Mouse (Mus musculus): Measurements from ENCODE around the gene Ptprj. TPM values are rescaled to one million over a fixed set of nuclear protein-coding genes. Genes with fewer than 3 reads are reported as not detected.
A peak's percentile ranks its signal among the peaks of the same experiment; 100 is the strongest.
"Not testable (repeated sequence)": the region's sequence is repeated elsewhere in the genome, so short reads cannot be mapped to it uniquely, and the experiment has no call there.

Ptprj gene
- polyA plus RNA-seq, 1 experiment from 2014 or later = 6.8 TPM

GRCm38 (mm10) chr2:90462252-90462651, 118.2 kb downstream of the Ptprj start:
- no peak overlapping the region for H3K4me2 ChIP-seq
- H3K4me1 ChIP-seq (replicated peaks) = no peaks in the 10 kb centered on the region
- no peak overlapping the region for H3K9ac ChIP-seq
- no peaks in the 10 kb centered on the region for H3K9me3 ChIP-seq
- ATAC-seq (ENCODE audit: low FRiP score, low read depth) = no peak
- peaks cover 44% of the 10 kb centered on the region for H3K36me3 ChIP-seq
- no peaks in the 10 kb centered on the region for H3K27me3 ChIP-seq
- no peak overlapping the region for H3K4me3 ChIP-seq
- H3K27ac ChIP-seq (replicated peaks) = no peak overlapping the region

- Histone ChIP-seq H3K4me2 (no peak overlapping the region), H3K9me3 (no peaks in the 10 kb centered on the region), H3K9ac (no peak overlapping the region), H3K4me3 (no peak overlapping the region), H3K36me3 (peaks cover 61% of the 10 kb centered on the region), H3K4me1 (replicated peaks) (no peaks in the 10 kb centered on the region), H3K27ac (replicated peaks) (no peak overlapping the region), H3K27me3 (no peaks in the 10 kb centered on the region)
- WGBS = 94% methylated on average over 12 of the region's 12 CpGs
- ATAC-seq (ENCODE audit: low FRiP score, low read depth) = no peak
Measured at GRCm38 (mm10) chr2:90457946-90458345, 122.5 kb downstream of the Ptprj start.

GRCm38 (mm10) chr2:90452380-90452779, 128.1 kb downstream of the Ptprj start:
- Histone ChIP-seq H3K4me3 (no peak overlapping the region), H3K4me1 (replicated peaks) (no peaks in the 10 kb centered on the region), H3K36me3 (peaks cover 56% of the 10 kb centered on the region), H3K27me3 (no peaks in the 10 kb centered on the region), H3K9ac (no peak overlapping the region), H3K27ac (replicated peaks) (no peak overlapping the region), H3K4me2 (no peak overlapping the region), H3K9me3 (no peaks in the 10 kb centered on the region)
- WGBS = 94% methylated on average over 3 of the region's 3 CpGs
- no peak for ATAC-seq (ENCODE audit: low FRiP score, low read depth)

GRCm38 (mm10) chr2:90448967-90449740, 131.3 kb downstream of the Ptprj start:
- Histone ChIP-seq H3K9ac (no peak overlapping the region), H3K4me1 (replicated peaks) (no peaks in the 10 kb centered on the region), H3K9me3 (no peaks in the 10 kb centered on the region), H3K27me3 (no peaks in the 10 kb centered on the region), H3K27ac (replicated peaks) (no peak overlapping the region), H3K4me2 (no peak overlapping the region), H3K36me3 (peaks cover 36% of the 10 kb centered on the region), H3K4me3 (no peak overlapping the region)
- 87% methylated on average over 15 of the region's 15 CpGs for WGBS
- no peak for ATAC-seq (ENCODE audit: low FRiP score, low read depth)

- Histone ChIP-seq H3K4me3 (no peak overlapping the region), H3K4me1 (replicated peaks) (no peaks in the 10 kb centered on the region), H3K27me3 (no peaks in the 10 kb centered on the region), H3K9me3 (no peaks in the 10 kb centered on the region), H3K4me2 (no peak overlapping the region), H3K9ac (no peak overlapping the region), H3K36me3 (peaks cover 10% of the 10 kb centered on the region; the same call in 1 of the 2 replicates), H3K27ac (replicated peaks) (no peak overlapping the region)
- 90% methylated on average over 5 of the region's 5 CpGs for WGBS
- ATAC-seq (ENCODE audit: low FRiP score, low read depth) = no peak
Measured at GRCm38 (mm10) chr2:90443811-90444210, 136.6 kb downstream of the Ptprj start.

- H3K9me3 ChIP-seq; H3K4me2 ChIP-seq; H3K27me3 ChIP-seq; H3K27ac ChIP-seq (replicated peaks); H3K4me3 ChIP-seq; H3K4me1 ChIP-seq (replicated peaks); H3K9ac ChIP-seq; ATAC-seq (ENCODE audit: low FRiP score, low read depth): not testable (repeated sequence)
- WGBS = 43% methylated on average over 4 of the region's 4 CpGs
- peaks cover 10% of the 10 kb centered on the region; the same call in 1 of the 2 replicates for H3K36me3 ChIP-seq
Measured at GRCm38 (mm10) chr2:90441811-90442210, 138.6 kb downstream of the Ptprj start.

- not testable (repeated sequence) for H3K27me3 ChIP-seq; H3K4me1 ChIP-seq (replicated peaks); H3K27ac ChIP-seq (replicated peaks); H3K4me3 ChIP-seq; H3K9ac ChIP-seq; H3K4me2 ChIP-seq; H3K9me3 ChIP-seq; ATAC-seq (ENCODE audit: low FRiP score, low read depth)
- H3K36me3 ChIP-seq = peaks cover 10% of the 10 kb centered on the region; the same call in 1 of the 2 replicates
Measured at GRCm38 (mm10) chr2:90440169-90440568, 140.3 kb downstream of the Ptprj start.

- H3K27me3 ChIP-seq; H3K4me3 ChIP-seq; H3K9ac ChIP-seq; ATAC-seq (ENCODE audit: low FRiP score, low read depth); H3K4me2 ChIP-seq; H3K4me1 ChIP-seq (replicated peaks); H3K9me3 ChIP-seq; H3K36me3 ChIP-seq; H3K27ac ChIP-seq (replicated peaks): not testable (repeated sequence)
- WGBS = 100% methylated on average over 1 of the region's 5 CpGs
Measured at GRCm38 (mm10) chr2:90437453-90437852, 143.0 kb downstream of the Ptprj start.

GRCm38 (mm10) chr2:90429782-90430181, 150.7 kb downstream of the Ptprj start:
- not testable (repeated sequence) for H3K4me3 ChIP-seq; H3K27ac ChIP-seq (replicated peaks); H3K36me3 ChIP-seq; H3K4me1 ChIP-seq (replicated peaks); H3K4me2 ChIP-seq; H3K9ac ChIP-seq; H3K9me3 ChIP-seq; H3K27me3 ChIP-seq
- no CpG with 5 or more reads among the region's 4 CpGs for WGBS
- peak; percentile 66; the same call in 1 of the 2 replicates for ATAC-seq (ENCODE audit: low FRiP score, low read depth)

- not testable (repeated sequence) for H3K27me3 ChIP-seq; H3K4me3 ChIP-seq; H3K9ac ChIP-seq; H3K4me2 ChIP-seq; H3K36me3 ChIP-seq; H3K9me3 ChIP-seq; H3K4me1 ChIP-seq (replicated peaks); H3K27ac ChIP-seq (replicated peaks)
- WGBS = 86% methylated on average over 1 of the region's 11 CpGs
- peak; percentile 69; the same call in 1 of the 2 replicates for ATAC-seq (ENCODE audit: low FRiP score, low read depth)
Measured at GRCm38 (mm10) chr2:90428988-90429717, 151.3 kb downstream of the Ptprj start.

GRCm38 (mm10) chr2:90424937-90425336, 155.5 kb downstream of the Ptprj start:
- H3K4me3 ChIP-seq; H3K9me3 ChIP-seq; H3K27ac ChIP-seq (replicated peaks); H3K9ac ChIP-seq; H3K27me3 ChIP-seq; ATAC-seq (ENCODE audit: low FRiP score, low read depth); H3K36me3 ChIP-seq; H3K4me2 ChIP-seq; H3K4me1 ChIP-seq (replicated peaks): not testable (repeated sequence)
- no CpG with 5 or more reads among the region's 4 CpGs for WGBS

- H3K36me3 ChIP-seq; H3K9me3 ChIP-seq; H3K4me2 ChIP-seq; H3K4me1 ChIP-seq (replicated peaks); H3K27ac ChIP-seq (replicated peaks); H3K27me3 ChIP-seq; H3K9ac ChIP-seq; H3K4me3 ChIP-seq; ATAC-seq (ENCODE audit: low FRiP score, low read depth): not testable (repeated sequence)
- WGBS = 89% methylated on average over 6 of the region's 6 CpGs
Measured at GRCm38 (mm10) chr2:90422282-90422681, 158.2 kb downstream of the Ptprj start.

All from hindbrain, embryonic 15.5 days (tissue).